Mouse (Mus musculus): Measurements from ENCODE around the gene Olfr148. TPM values are rescaled to one million over a fixed set of nuclear protein-coding genes. Genes with fewer than 3 reads are reported as not detected.
A peak's percentile ranks its signal among the peaks of the same experiment; 100 is the strongest.

The Olfr148 gene
- polyA plus RNA-seq, 1 experiment from 2014 or later = not detected

DNA sequence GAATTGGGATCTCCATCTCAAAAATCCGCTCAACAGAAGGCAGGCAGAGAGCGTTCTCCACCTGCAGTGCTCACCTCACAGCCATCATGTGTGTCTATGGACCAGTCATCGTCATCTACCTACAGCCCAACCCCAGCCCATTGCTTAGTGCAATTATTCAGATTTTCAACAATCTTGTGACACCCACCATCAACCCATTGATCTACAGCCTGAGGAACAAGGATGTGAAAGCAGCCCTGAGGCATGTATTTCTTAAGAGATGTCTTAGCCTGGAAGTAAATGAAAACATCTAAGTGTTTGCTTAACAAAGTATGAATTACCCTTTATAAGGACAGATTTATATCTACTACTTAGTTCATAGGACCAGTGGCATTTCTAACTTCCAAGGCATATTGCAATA is 13.3 kb downstream of the Olfr148 start:
- Histone ChIP-seq H3K4me3 (ENCODE audit: low read depth, low read length) (no peak overlapping the region), H3K36me3 (ENCODE audit: control insufficient read depth, insufficient read depth, low read length) (no peaks in the 10 kb centered on the region), H3K9ac (ENCODE audit: low read length) (no peak overlapping the region), H3K27me3 (replicated peaks; ENCODE audit: control insufficient read depth, insufficient read depth, low read length) (no peaks in the 10 kb centered on the region), H3K27ac (ENCODE audit: low read depth, low read length) (no peak overlapping the region), H3K4me1 (ENCODE audit: control insufficient read depth, insufficient read depth, low read length) (no peaks in the 10 kb centered on the region), H3K4me2 (ENCODE audit: low read length) (no peak overlapping the region), H3K9me3 (replicated peaks; ENCODE audit: control insufficient read depth, low read length) (no peaks in the 10 kb centered on the region)
- ATAC-seq = no peak
- no peak for DNase-seq (ENCODE audit: low spot score)
- 91% methylated on average over 3 of the region's 3 CpGs for WGBS

DNA sequence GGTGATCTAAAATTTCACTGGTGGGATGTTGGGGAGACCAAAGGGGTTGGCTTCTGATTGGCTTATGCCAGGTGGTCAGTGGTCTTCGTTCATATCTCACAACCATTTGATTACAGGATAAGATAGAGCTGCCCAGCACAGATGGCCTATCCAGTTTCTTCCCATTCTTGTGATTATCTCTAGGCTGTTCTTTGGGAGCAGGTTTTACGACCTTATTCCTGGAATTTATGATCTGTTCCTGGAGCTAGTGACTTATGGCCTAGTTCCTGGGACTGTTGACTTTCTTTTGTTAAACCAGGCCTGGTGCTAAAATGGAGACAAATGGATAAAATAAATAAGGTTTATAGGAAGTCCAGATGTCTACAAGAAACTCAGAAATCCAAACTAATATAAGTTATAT is 14.3 kb downstream of the Olfr148 start:
- WGBS = 83% methylated on average over 2 of the region's 2 CpGs
- Histone ChIP-seq H3K4me2 (ENCODE audit: low read length) (no peak overlapping the region), H3K27me3 (replicated peaks; ENCODE audit: control insufficient read depth, insufficient read depth, low read length) (no peaks in the 10 kb centered on the region), H3K9ac (ENCODE audit: low read length) (no peak overlapping the region), H3K27ac (ENCODE audit: low read depth, low read length) (no peak overlapping the region), H3K4me3 (ENCODE audit: low read depth, low read length) (no peak overlapping the region), H3K4me1 (ENCODE audit: control insufficient read depth, insufficient read depth, low read length) (no peaks in the 10 kb centered on the region), H3K36me3 (ENCODE audit: control insufficient read depth, insufficient read depth, low read length) (no peaks in the 10 kb centered on the region), H3K9me3 (replicated peaks; ENCODE audit: control insufficient read depth, low read length) (no peaks in the 10 kb centered on the region)
- ATAC-seq (no peak), DNase-seq (ENCODE audit: low spot score) (no peak)

DNA sequence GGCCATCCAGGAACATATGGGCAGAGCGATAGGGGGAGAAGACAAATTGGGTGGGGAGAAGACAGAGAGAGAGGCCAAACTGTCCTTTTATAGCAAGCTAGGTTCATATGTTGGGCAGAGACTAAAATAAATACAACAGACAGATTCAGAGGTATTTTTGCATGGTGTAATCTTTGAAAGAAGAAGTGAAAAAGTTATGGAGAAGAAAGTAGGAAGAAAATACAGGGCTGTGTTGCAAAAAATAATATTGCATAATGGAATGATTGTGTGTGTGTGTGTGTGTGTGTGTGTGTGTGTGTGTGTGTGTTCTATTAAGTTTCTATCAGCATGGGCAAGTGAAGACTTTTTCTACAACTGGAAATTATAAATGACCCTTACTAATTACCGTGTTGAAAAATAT is 18.6 kb downstream of the Olfr148 start:
- Histone ChIP-seq H3K27ac (ENCODE audit: low read depth, low read length) (no peak overlapping the region), H3K9ac (ENCODE audit: low read length) (no peak overlapping the region), H3K27me3 (replicated peaks; ENCODE audit: control insufficient read depth, insufficient read depth, low read length) (no peaks in the 10 kb centered on the region), H3K9me3 (replicated peaks; ENCODE audit: control insufficient read depth, low read length) (no peaks in the 10 kb centered on the region), H3K4me3 (ENCODE audit: low read depth, low read length) (no peak overlapping the region), H3K4me2 (ENCODE audit: low read length) (no peak overlapping the region), H3K36me3 (ENCODE audit: control insufficient read depth, insufficient read depth, low read length) (no peaks in the 10 kb centered on the region), H3K4me1 (ENCODE audit: control insufficient read depth, insufficient read depth, low read length) (no peaks in the 10 kb centered on the region)
- 92% methylated on average over 2 of the region's 2 CpGs for WGBS
- ATAC-seq (no peak), DNase-seq (ENCODE audit: low spot score) (no peak)

DNA sequence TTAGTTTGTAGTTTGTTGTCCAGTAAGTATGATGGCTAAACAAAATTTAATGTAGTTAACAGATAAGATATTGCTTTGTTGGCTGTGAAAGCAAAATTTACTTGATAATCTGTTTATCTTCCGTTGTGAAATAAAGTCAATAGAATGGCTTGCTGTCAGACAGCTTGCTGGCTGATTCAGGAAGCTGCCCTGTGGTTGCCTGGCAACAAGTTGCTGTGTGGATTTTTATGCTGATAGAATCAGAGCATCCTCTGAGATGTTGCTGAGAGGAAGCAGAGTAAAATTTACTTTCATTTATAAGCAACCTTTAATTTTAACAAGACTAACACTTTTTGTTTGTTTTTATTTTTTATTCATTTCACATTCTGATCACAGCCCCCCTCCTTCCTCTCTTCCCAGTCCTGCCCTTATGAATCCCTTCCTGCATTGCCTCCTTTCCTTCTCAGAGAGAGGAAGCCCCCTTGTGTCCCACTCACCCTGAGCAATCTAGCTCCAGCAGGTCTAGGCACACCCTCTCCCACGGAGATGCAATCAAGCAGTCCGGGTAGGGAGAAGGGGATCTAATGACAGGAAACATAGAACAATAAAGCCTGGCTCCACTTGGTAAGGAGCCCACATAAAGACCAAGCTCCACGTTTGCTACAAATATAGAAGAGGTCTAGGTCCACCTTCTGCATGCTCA is 23.6 kb downstream of the Olfr148 start:
- Histone ChIP-seq H3K27me3 (replicated peaks; ENCODE audit: control insufficient read depth, insufficient read depth, low read length) (no peaks in the 10 kb centered on the region), H3K36me3 (ENCODE audit: control insufficient read depth, insufficient read depth, low read length) (no peaks in the 10 kb centered on the region), H3K9ac (ENCODE audit: low read length) (no peak overlapping the region), H3K4me2 (ENCODE audit: low read length) (no peak overlapping the region), H3K9me3 (replicated peaks; ENCODE audit: control insufficient read depth, low read length) (no peaks in the 10 kb centered on the region), H3K4me3 (ENCODE audit: low read depth, low read length) (no peak overlapping the region), H3K27ac (ENCODE audit: low read depth, low read length) (no peak overlapping the region), H3K4me1 (ENCODE audit: control insufficient read depth, insufficient read depth, low read length) (no peaks in the 10 kb centered on the region)
- WGBS = 42% methylated on average over 4 of the region's 4 CpGs
- DNase-seq (ENCODE audit: low spot score) (peak; percentile 66), ATAC-seq (no peak)

DNA sequence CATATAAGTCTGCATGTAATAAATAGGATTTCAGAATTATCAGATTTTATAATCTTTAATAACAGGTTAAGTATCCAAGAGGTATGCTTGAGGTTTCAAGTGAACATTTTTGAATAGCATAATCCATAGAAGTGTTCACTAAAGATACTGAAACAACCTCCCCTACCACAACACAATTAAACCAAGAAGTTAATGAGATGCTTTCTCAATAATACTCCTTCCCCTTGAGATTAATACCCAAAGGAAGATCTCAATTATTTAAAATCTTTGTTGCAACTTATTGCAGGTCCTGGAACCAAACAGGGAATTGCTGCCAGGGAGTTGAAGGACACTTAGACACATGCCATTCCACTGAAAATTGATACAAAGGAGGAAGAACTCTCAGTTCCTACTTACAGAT is 34.3 kb downstream of the Olfr148 start, which contains the start of gene Olfr961:
Gene Olfr961, plus strand, starts transcription at position 301 of the 400 bp plus-strand sequence.
- H3K4me3 ChIP-seq (ENCODE audit: low read depth, low read length) = no peak within 1 kb of the TSS
- no peak within 1 kb of the TSS for H3K4me2 ChIP-seq (ENCODE audit: low read length)
- no peak within 1 kb of the TSS for H3K27ac ChIP-seq (ENCODE audit: low read depth, low read length)
- H3K36me3 ChIP-seq (ENCODE audit: control insufficient read depth, insufficient read depth, low read length) = no peaks in the 10 kb centered on the region
- H3K4me1 ChIP-seq (ENCODE audit: control insufficient read depth, insufficient read depth, low read length) = no peaks in the 10 kb centered on the region
- no peaks in the 10 kb centered on the region for H3K27me3 ChIP-seq (replicated peaks; ENCODE audit: control insufficient read depth, insufficient read depth, low read length)
- H3K9ac ChIP-seq (ENCODE audit: low read length) = no peak within 1 kb of the TSS
- ATAC-seq (no peak), DNase-seq (ENCODE audit: low spot score) (no peak)
- no peaks in the 10 kb centered on the region for H3K9me3 ChIP-seq (replicated peaks; ENCODE audit: control insufficient read depth, low read length)

DNA sequence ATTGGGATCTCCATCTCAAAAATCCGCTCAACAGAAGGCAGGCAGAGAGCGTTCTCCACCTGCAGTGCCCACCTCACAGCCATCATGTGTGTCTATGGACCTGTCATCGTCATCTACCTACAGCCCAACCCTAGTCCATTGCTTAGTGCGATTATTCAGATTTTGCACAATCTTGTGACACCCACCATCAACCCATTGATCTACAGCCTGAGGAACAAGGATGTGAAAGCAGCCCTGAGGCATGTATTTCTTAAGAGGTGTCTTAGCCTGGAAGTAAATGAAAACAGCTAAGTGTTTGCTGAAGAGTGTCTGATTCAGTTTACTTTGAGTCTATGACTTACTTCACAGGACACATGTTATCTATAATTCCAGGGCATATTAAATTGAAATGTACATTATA is 36.9 kb downstream of the Olfr148 start:
- no peak overlapping the region for H3K4me3 ChIP-seq (ENCODE audit: low read depth, low read length)
- no peak for DNase-seq (ENCODE audit: low spot score)
- ATAC-seq = no peak
- H3K4me1 ChIP-seq (ENCODE audit: control insufficient read depth, insufficient read depth, low read length) = no peaks in the 10 kb centered on the region
- WGBS = 90% methylated on average over 4 of the region's 4 CpGs
- no peaks in the 10 kb centered on the region for H3K36me3 ChIP-seq (ENCODE audit: control insufficient read depth, insufficient read depth, low read length)
- H3K27me3 ChIP-seq (replicated peaks; ENCODE audit: control insufficient read depth, insufficient read depth, low read length) = no peaks in the 10 kb centered on the region
- H3K9me3 ChIP-seq (replicated peaks; ENCODE audit: control insufficient read depth, low read length) = no peaks in the 10 kb centered on the region
- no peak overlapping the region for H3K27ac ChIP-seq (ENCODE audit: low read depth, low read length)
- H3K9ac ChIP-seq (ENCODE audit: low read length) = no peak overlapping the region
- no peak overlapping the region for H3K4me2 ChIP-seq (ENCODE audit: low read length)

DNA sequence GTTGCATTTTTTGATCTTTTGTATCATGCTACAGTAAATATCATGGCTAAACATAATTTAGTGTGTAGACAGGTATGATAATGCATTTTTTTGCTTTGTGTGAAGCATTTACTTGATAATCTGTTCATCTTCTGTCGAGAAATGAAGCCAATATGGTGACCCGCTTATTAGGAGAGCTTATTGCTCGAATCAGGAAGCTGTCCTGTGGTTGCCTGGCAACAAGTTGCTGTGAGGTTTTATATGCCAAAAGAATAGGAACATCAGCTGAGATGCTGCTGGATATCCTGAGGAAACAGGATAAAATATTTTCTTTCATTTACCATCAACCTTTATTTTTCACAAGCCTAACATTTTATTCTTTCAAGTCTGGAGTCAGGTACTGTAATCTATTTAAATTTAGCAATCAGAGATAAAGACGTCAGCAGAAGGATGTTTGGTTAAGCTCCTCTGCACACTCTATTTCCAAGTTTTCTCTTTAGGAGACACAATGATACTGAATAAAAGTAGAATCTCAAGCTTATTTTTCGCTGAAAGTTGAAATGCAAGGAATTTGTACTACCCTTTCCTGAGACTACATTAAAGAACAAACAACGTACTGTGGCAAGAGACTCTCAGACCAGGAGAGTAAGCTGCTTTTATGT is 44.4 kb downstream of the Olfr148 start:
- Histone ChIP-seq H3K27ac (ENCODE audit: low read depth, low read length) (no peak overlapping the region), H3K27me3 (replicated peaks; ENCODE audit: control insufficient read depth, insufficient read depth, low read length) (no peaks in the 10 kb centered on the region), H3K4me2 (ENCODE audit: low read length) (no peak overlapping the region), H3K9me3 (replicated peaks; ENCODE audit: control insufficient read depth, low read length) (no peaks in the 10 kb centered on the region), H3K9ac (ENCODE audit: low read length) (no peak overlapping the region), H3K36me3 (ENCODE audit: control insufficient read depth, insufficient read depth, low read length) (no peaks in the 10 kb centered on the region), H3K4me3 (ENCODE audit: low read depth, low read length) (no peak overlapping the region), H3K4me1 (ENCODE audit: control insufficient read depth, insufficient read depth, low read length) (no peaks in the 10 kb centered on the region)
- DNase-seq (ENCODE audit: low spot score) = peak; percentile 56
- 72% methylated on average over 6 of the region's 6 CpGs for WGBS
- ATAC-seq = no peak

Other genes starting within 250 kb of the Olfr148 start
- gene Olfr951, start 223.2 kb upstream of the Olfr148 start, polyA plus RNA-seq (2014; fragmentation: Nextera tagmentation; extraction: Ambion mirVana) = not detected in 2 replicates
- gene Olfr952, start 183.5 kb upstream of the Olfr148 start, polyA plus RNA-seq (2014; fragmentation: Nextera tagmentation; extraction: Ambion mirVana) = not detected in 2 replicates
- not detected in 2 replicates for gene Olfr954, start 154.0 kb upstream of the Olfr148 start, polyA plus RNA-seq (2014; fragmentation: Nextera tagmentation; extraction: Ambion mirVana)
- not detected in 2 replicates for gene Olfr955, start 138.7 kb upstream of the Olfr148 start, polyA plus RNA-seq (2014; fragmentation: Nextera tagmentation; extraction: Ambion mirVana)
- gene Olfr44, start 116.7 kb upstream of the Olfr148 start, polyA plus RNA-seq (2014; fragmentation: Nextera tagmentation; extraction: Ambion mirVana) = not detected in 2 replicates
- not detected in 2 replicates for gene Olfr957, start 94.8 kb upstream of the Olfr148 start, polyA plus RNA-seq (2014; fragmentation: Nextera tagmentation; extraction: Ambion mirVana)
- gene Olfr958, start 56.6 kb upstream of the Olfr148 start, polyA plus RNA-seq (2014; fragmentation: Nextera tagmentation; extraction: Ambion mirVana) = not detected in 2 replicates
- not detected in 2 replicates for gene Olfr959, start 35.1 kb upstream of the Olfr148 start, polyA plus RNA-seq (2014; fragmentation: Nextera tagmentation; extraction: Ambion mirVana)
- gene AW551984, start 6.3 kb upstream of the Olfr148 start, polyA plus RNA-seq (2014; fragmentation: Nextera tagmentation; extraction: Ambion mirVana) = 51.5 and 68.6 TPM in 2 replicates
- gene Olfr960, start 10.7 kb downstream of the Olfr148 start, polyA plus RNA-seq (2014; fragmentation: Nextera tagmentation; extraction: Ambion mirVana) = not detected in 2 replicates
- not detected in 2 replicates for gene Olfr961, start 34.4 kb downstream of the Olfr148 start, polyA plus RNA-seq (2014; fragmentation: Nextera tagmentation; extraction: Ambion mirVana)
- gene Olfr963, start 56.5 kb downstream of the Olfr148 start, polyA plus RNA-seq (2014; fragmentation: Nextera tagmentation; extraction: Ambion mirVana) = not detected in 2 replicates
- not detected in 2 replicates for gene Olfr149, start 96.5 kb downstream of the Olfr148 start, polyA plus RNA-seq (2014; fragmentation: Nextera tagmentation; extraction: Ambion mirVana)
- gene Olfr965, start 100.7 kb downstream of the Olfr148 start, polyA plus RNA-seq (2014; fragmentation: Nextera tagmentation; extraction: Ambion mirVana) = not detected in 2 replicates
- gene Olfr150, start 120.3 kb downstream of the Olfr148 start, polyA plus RNA-seq (2014; fragmentation: Nextera tagmentation; extraction: Ambion mirVana) = not detected in 2 replicates
- gene Olfr967, start 135.6 kb downstream of the Olfr148 start, polyA plus RNA-seq (2014; fragmentation: Nextera tagmentation; extraction: Ambion mirVana) = not detected in 2 replicates
- not detected in 2 replicates for gene Olfr968, start 172.6 kb downstream of the Olfr148 start, polyA plus RNA-seq (2014; fragmentation: Nextera tagmentation; extraction: Ambion mirVana)
- not detected in 2 replicates for gene Olfr969, start 180.3 kb downstream of the Olfr148 start, polyA plus RNA-seq (2014; fragmentation: Nextera tagmentation; extraction: Ambion mirVana)
- gene Olfr970, start 198.2 kb downstream of the Olfr148 start, polyA plus RNA-seq (2014; fragmentation: Nextera tagmentation; extraction: Ambion mirVana) = not detected in 2 replicates
- gene Olfr971, start 226.2 kb downstream of the Olfr148 start, polyA plus RNA-seq (2014; fragmentation: Nextera tagmentation; extraction: Ambion mirVana) = not detected in 2 replicates

Measured in forebrain, embryonic 14.5 days (tissue).